Mouse (Mus musculus) midbrain, embryonic 10.5 days (tissue): Measurements from ENCODE around the gene Apobec3. TPM values are rescaled to one million over a fixed set of nuclear protein-coding genes. Genes with fewer than 3 reads are reported as not detected.
"Not testable (repeated sequence)": the region's sequence is repeated elsewhere in the genome, so short reads cannot be mapped to it uniquely, and the experiment has no call there.

Experiments
- DNase-seq: peaks from one replicate; pipeline ENCODE4 v3.0.0-alpha.2; 2017; ENCODE audit warnings: low spot score
- H3K27ac ChIP-seq: fragments of 300-500 bp; sonication (generic); replicated peaks from 2 replicates; pipeline ENCODE4 v1.5.1; 2016; ENCODE audit warnings: mild to moderate bottlenecking
- H3K27me3 ChIP-seq: fragments of 300-500 bp; sonication (generic); 2 replicates; pipeline ENCODE4 v1.6.1; 2016; ENCODE audit warnings: low read depth, mild to moderate bottlenecking; ENCODE audit not compliant: poor library complexity, severe bottlenecking
- H3K36me3 ChIP-seq: fragments of 300-500 bp; sonication (generic); 2 replicates; pipeline ENCODE4 v1.6.1; 2016; ENCODE audit warnings: mild to moderate bottlenecking, moderate library complexity
- H3K4me1 ChIP-seq: fragments of 300-500 bp; sonication (generic); 2 replicates; pipeline ENCODE4 v1.6.1; 2016
- H3K4me3 ChIP-seq: fragments of 300-500 bp; sonication (generic); 2 replicates; pipeline ENCODE4 v1.5.1; 2016; ENCODE audit warnings: mild to moderate bottlenecking, moderate library complexity
- H3K9me3 ChIP-seq: fragments of 300-500 bp; sonication (generic); replicated peaks from 2 replicates; pipeline ENCODE4 v1.6.1; 2016; ENCODE audit warnings: mild to moderate bottlenecking
- WGBS: fragments of 180-500 bp; shearing (Covaris S2); methylation state at CpG from one replicate; pipeline ENCODE4 v1.1.7; 2016; 5-methylcytosine and 5-hydroxymethylcytosine counted together
- polyA plus RNA-seq: library from polyadenylated mRNA; unstranded; fragments of >200 nt; fragmentation: Nextera tagmentation; extraction: Ambion mirVana; gene quantifications from 2 replicates; pipeline ENCODE4 v1.2.1, GENCODE M21; 2016

Gene Apobec3
- polyA plus RNA-seq, 1 experiment from 2014 or later: 8.5 TPM

GRCm38 (mm10) chr15:79879319-79879718 is 12.1 kb upstream of the Apobec3 start:
- no peak for DNase-seq
- H3K36me3 ChIP-seq: no peaks in the 10 kb centered on the region
- no peaks in the 10 kb centered on the region for H3K9me3 ChIP-seq
- WGBS: 69% methylated on average over 13 of the region's 13 CpGs
- H3K27ac ChIP-seq: no peak overlapping the region
- H3K4me1 ChIP-seq: peaks cover 10% of the 10 kb centered on the region
- peaks cover 6% of the 10 kb centered on the region; the same call in 1 of the 2 replicates for H3K27me3 ChIP-seq
- no peak overlapping the region for H3K4me3 ChIP-seq

DNA sequence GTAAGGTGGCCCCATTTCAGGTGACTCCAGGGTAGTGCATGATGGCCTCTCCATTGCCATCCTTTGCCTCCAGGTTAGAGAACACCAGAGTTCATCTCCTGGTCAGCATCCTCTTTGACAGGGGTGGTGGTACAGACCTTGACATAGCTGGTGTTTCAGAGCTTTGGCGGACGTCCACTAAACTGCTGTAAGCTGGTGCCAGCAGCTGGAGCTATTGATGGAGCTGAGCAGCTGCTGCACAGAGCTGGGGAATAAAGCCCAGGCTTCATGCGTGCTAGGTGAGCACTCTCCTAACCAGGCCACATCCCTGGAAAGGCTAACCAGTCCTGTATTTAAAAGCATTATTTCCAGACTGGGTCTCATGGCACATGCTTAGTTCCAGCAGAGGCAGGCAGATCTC is 11.0 kb upstream of the Apobec3 start:
- no peak overlapping the region for H3K27ac ChIP-seq

DNA sequence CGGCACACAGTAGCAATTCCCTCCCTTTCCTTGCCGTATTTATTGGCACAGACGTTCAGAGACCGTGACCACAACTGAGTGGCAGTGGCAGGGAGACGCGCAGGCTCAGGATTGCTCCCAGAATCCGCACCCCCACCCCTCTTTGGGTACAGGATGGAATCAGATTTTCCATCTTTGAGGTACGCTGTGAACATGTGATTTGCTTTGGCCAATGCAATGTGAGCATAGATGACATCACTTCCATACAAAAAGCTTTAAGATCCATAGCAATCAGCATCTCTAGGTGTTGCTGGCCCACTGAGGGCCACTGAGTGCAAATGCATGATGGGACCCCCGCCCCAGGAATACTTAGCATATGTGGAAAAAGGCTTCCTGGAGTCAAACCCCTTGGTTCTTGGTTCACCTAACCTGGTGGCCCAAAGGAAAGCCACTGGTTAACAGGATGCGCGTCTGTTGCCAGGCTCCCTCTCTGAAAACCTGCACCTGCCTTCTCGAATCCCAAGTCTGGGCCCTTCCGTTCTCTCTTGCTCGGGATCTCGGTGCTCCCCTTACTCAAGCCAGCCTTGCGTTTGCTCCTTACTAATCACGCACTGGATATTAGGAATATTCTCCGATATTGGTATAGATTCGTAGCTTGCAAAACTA is 8.7 kb upstream of the Apobec3 start:
- 29% methylated on average over 19 of the region's 19 CpGs for WGBS
- Histone ChIP-seq H3K27ac (peak overlapping the region; percentile 91), H3K4me1 (peaks cover 10% of the 10 kb centered on the region), H3K36me3 (no peaks in the 10 kb centered on the region), H3K27me3 (peaks cover 6% of the 10 kb centered on the region; the same call in 1 of the 2 replicates), H3K4me3 (peak overlapping the region; percentile 66), H3K9me3 (no peaks in the 10 kb centered on the region)
- DNase-seq: no peak

More for the DNA sequence above, 11.0 kb upstream of the Apobec3 start:
- no peaks in the 10 kb centered on the region for H3K9me3 ChIP-seq
- 93% methylated on average over 3 of the region's 3 CpGs for WGBS
- peaks cover 10% of the 10 kb centered on the region for H3K4me1 ChIP-seq
- no peaks in the 10 kb centered on the region for H3K36me3 ChIP-seq
- peaks cover 6% of the 10 kb centered on the region; the same call in 1 of the 2 replicates for H3K27me3 ChIP-seq
- DNase-seq: no peak
- H3K4me3 ChIP-seq: no peak overlapping the region

DNA sequence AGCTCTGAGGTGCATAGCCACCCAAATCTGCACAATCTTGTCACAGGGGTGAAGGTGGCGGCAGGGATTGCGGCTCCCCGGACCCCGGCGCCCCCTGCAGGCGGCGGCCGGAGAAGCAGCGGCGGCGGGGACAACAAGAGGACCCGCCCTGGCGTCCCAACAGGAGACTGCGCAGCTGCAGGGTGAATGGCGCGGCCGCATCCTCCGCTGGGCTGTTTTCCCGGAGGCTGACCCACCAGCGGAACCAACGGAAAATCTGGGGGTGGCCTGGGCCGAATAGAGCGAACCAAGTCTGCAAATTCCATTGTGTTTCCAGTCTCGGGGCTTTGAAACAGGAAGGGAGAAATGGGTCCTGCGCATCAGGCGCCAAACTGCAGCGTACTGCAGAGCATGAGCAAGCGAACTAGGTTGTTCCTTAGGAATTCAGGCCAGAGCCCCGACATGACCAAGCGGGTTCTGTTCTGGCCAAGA is 8.1 kb upstream of the Apobec3 start:
- Histone ChIP-seq H3K9me3 (no peaks in the 10 kb centered on the region), H3K4me3 (peak overlapping the region; percentile 66), H3K27me3 (peaks cover 6% of the 10 kb centered on the region; the same call in 1 of the 2 replicates), H3K27ac (peak overlapping the region; percentile 91), H3K36me3 (no peaks in the 10 kb centered on the region), H3K4me1 (peaks cover 10% of the 10 kb centered on the region)
- peak; percentile 94 for DNase-seq
- WGBS: under 1% methylated on average over 30 of the region's 30 CpGs

- no peaks in the 10 kb centered on the region for H3K36me3 ChIP-seq
- H3K4me3 ChIP-seq: no peak overlapping the region
- DNase-seq: no peak
- peaks cover 6% of the 10 kb centered on the region; the same call in 1 of the 2 replicates for H3K27me3 ChIP-seq
- 83% methylated on average over 5 of the region's 5 CpGs for WGBS
- no peaks in the 10 kb centered on the region for H3K9me3 ChIP-seq
- no peak overlapping the region for H3K27ac ChIP-seq
- H3K4me1 ChIP-seq: peaks cover 10% of the 10 kb centered on the region
Measured at GRCm38 (mm10) chr15:79884820-79885219, 6.6 kb upstream of the Apobec3 start.

- H3K27ac ChIP-seq: peak overlapping the region; percentile 67
- WGBS: under 1% methylated on average over 12 of the region's 12 CpGs
- H3K27me3 ChIP-seq: peaks cover 33% of the 10 kb centered on the region
- no peaks in the 10 kb centered on the region for H3K36me3 ChIP-seq
- peaks cover 15% of the 10 kb centered on the region for H3K4me1 ChIP-seq
- DNase-seq: peak; percentile 46
- H3K9me3 ChIP-seq: no peaks in the 10 kb centered on the region
- H3K4me3 ChIP-seq: peak overlapping the region; percentile 53
Measured at GRCm38 (mm10) chr15:79892213-79892541, 718 bp downstream of the Apobec3 start.

DNA sequence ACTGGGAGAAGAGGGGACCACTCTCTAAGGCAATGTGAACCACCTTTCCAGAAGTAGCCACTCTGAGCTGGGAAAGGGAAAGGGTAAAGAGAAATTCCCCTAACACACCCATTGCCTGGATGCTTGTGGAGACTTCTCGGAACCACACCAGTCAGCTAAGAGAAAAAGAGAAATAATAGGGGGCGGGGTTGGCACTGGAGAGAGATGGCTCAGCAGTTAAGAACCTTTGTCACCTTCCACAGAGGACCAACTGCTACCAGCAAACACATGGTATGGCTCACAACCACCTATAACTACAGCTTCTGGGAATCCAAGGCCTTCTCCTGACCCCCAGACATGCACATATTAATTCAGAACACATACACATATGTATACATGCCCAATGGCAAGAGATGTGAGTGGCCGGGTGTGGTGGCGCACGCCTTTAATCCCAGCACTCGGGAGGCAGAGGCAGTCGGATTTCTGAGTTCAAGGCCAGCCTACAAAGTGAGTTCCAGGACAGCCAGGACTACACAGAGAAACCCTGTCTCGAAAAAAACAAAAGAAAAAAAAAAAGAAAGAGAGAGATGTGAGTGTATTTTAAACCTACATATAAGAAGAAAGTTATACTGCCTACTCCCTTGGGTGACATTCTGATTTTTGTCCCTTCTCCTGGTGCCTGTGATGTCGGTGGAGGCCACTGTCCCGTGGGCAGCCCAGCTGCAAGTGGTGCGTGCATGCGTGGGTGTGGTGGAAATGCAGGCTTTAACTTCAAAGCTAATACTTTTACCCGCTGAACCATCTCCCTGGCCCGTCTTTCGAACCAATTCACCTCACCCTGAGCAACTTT is 1.8 kb downstream of the Apobec3 start:
- H3K9me3 ChIP-seq: no peaks in the 10 kb centered on the region
- peaks cover 33% of the 10 kb centered on the region for H3K27me3 ChIP-seq
- WGBS: 77% methylated on average over 15 of the region's 15 CpGs
- H3K4me3 ChIP-seq: 0 out of 2 replicates have a peak overlapping the region, but pooled peaks have one; percentile 53
- no peak for DNase-seq
- H3K36me3 ChIP-seq: no peaks in the 10 kb centered on the region
- H3K4me1 ChIP-seq: peaks cover 15% of the 10 kb centered on the region
- no peak overlapping the region for H3K27ac ChIP-seq

GRCm38 (mm10) chr15:79893824-79894123 is 2.3 kb downstream of the Apobec3 start:
- peaks cover 15% of the 10 kb centered on the region for H3K4me1 ChIP-seq
- no peak for DNase-seq
- no peak overlapping the region for H3K4me3 ChIP-seq
- no peaks in the 10 kb centered on the region for H3K9me3 ChIP-seq
- H3K27me3 ChIP-seq: peaks cover 33% of the 10 kb centered on the region
- H3K36me3 ChIP-seq: no peaks in the 10 kb centered on the region
- 73% methylated on average over 3 of the region's 3 CpGs for WGBS
- H3K27ac ChIP-seq: no peak overlapping the region

DNA sequence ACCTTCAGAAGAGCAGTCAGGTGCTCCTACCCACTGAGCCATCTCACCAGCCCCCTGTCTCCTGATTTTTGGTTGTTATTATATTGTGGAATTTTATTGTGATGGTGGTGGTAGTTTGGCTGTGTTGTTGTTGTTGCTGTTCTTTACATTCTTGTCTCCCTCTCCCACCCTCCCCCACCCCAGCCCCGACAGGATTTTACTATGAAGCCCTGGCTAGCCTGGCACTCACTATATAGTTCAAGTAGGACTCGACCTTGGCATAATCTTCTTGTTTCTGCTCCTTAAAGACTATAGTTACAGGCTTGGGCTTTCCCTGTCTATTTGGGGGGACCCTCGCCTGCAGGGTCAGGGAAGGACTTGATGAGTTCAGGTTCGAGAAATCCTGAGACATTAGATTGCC is 2.9 kb downstream of the Apobec3 start:
- Histone ChIP-seq H3K9me3 (no peaks in the 10 kb centered on the region), H3K4me3 (no peak overlapping the region), H3K27ac (no peak overlapping the region), H3K4me1 (peaks cover 15% of the 10 kb centered on the region), H3K36me3 (no peaks in the 10 kb centered on the region), H3K27me3 (peaks cover 33% of the 10 kb centered on the region)
- WGBS: 80% methylated on average over 4 of the region's 4 CpGs
- no peak for DNase-seq

DNA sequence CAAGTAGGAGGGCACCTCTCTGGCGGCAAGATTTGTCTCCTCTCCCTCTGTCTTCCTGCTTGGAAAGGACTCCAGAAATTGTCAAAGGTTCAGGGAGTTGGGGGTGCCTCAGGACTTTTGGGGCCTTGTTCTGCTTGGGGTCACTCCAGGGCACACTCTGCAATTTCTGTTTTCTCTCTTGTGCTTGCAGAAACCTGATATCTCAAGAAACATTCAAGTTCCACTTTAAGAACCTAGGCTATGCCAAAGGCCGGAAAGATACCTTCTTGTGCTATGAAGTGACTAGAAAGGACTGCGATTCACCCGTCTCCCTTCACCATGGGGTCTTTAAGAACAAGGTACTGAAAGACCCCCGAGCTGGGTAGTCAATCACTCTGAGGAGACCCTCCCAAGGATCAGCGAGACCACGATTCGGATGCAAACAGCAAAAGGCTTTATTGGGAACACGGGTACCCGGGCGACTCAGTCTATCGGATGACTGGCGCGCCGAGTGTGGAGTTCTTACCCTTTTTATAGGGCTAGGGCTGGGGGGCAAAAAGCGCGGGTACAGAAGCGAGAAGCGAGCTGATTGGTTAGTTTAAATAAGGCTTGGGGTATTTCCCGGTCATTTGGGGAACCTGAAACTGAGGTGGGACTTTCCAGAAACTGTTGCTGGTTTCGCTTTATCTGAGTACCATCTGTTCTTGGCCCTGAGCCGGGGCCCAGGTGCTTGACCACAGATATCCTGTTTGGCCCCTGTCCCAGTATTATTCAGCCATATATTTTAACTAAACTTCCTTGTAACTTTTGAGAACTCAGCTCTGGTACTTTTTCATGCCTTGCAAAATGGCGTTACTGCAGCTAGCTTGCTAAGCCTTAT is 4.0 kb downstream of the Apobec3 start:
- not testable (repeated sequence) for H3K36me3 ChIP-seq, H3K27ac ChIP-seq, H3K4me3 ChIP-seq, DNase-seq, H3K9me3 ChIP-seq
- 91% methylated on average over 14 of the region's 23 CpGs for WGBS
- Histone ChIP-seq H3K27me3 (peaks cover 30% of the 10 kb centered on the region), H3K4me1 (peaks cover 15% of the 10 kb centered on the region)

GRCm38 (mm10) chr15:79896080-79896725 is 4.7 kb downstream of the Apobec3 start:
- peaks cover 24% of the 10 kb centered on the region for H3K27me3 ChIP-seq
- no peak overlapping the region for H3K4me3 ChIP-seq
- H3K36me3 ChIP-seq: no peaks in the 10 kb centered on the region
- 89% methylated on average over 9 of the region's 9 CpGs for WGBS
- no peak for DNase-seq
- no peak overlapping the region for H3K27ac ChIP-seq
- peaks cover 15% of the 10 kb centered on the region for H3K4me1 ChIP-seq
- no peaks in the 10 kb centered on the region for H3K9me3 ChIP-seq

GRCm38 (mm10) chr15:79898988-79899387 is 7.5 kb downstream of the Apobec3 start:
- no peak for DNase-seq
- H3K36me3 ChIP-seq: no peaks in the 10 kb centered on the region
- no peaks in the 10 kb centered on the region for H3K4me1 ChIP-seq
- WGBS: 88% methylated on average over 5 of the region's 5 CpGs
- H3K27me3 ChIP-seq: no peaks in the 10 kb centered on the region
- no peaks in the 10 kb centered on the region for H3K9me3 ChIP-seq
- H3K4me3 ChIP-seq: no peak overlapping the region
- no peak overlapping the region for H3K27ac ChIP-seq
